Mouse (Mus musculus) kidney, embryonic 14.5 days (tissue): ENCODE measurements around the gene Rnf217. TPM values are rescaled to one million over a fixed set of nuclear protein-coding genes. Genes with fewer than 3 reads are reported as not detected.

Source experiments
- ATAC-seq: fragments of 200-750 bp; cut with Nextera tagmentation; 2 replicates; pipeline ENCODE4 v1.8.0; 2017; ENCODE audit warnings: moderate number of reproducible peaks, mild to moderate bottlenecking, moderate TSS enrichment, moderate library complexity; ENCODE audit not compliant: low FRiP score, low TSS enrichment
- H3K27ac ChIP-seq: fragments of 300-500 bp; sonication (generic); 2 replicates; pipeline ENCODE4 v1.5.1; 2014; ENCODE audit warnings: low read depth, mild to moderate bottlenecking, low read length, moderate library complexity, mixed read lengths
- H3K27me3 ChIP-seq: fragments of 300-500 bp; sonication (generic); 2 replicates; pipeline ENCODE4 v1.6.1; 2014; ENCODE audit warnings: mild to moderate bottlenecking, low read length; ENCODE audit not compliant: control insufficient read depth, insufficient read depth
- H3K36me3 ChIP-seq: fragments of 300-500 bp; sonication (generic); 2 replicates; pipeline ENCODE4 v1.6.1; 2014; ENCODE audit warnings: low read length, mixed read lengths; ENCODE audit not compliant: control insufficient read depth, insufficient read depth
- H3K4me1 ChIP-seq: fragments of 300-500 bp; sonication (generic); 2 replicates; pipeline ENCODE4 v1.6.1; 2014; ENCODE audit warnings: low read length, mixed read lengths; ENCODE audit not compliant: control insufficient read depth, insufficient read depth
- H3K4me2 ChIP-seq: fragments of 300-500 bp; sonication (generic); replicated peaks from 2 replicates; pipeline ENCODE4 v1.6.1; 2014; ENCODE audit warnings: low read depth, mild to moderate bottlenecking, low read length
- H3K4me3 ChIP-seq: fragments of 300-500 bp; sonication (generic); 2 replicates; pipeline ENCODE4 v1.5.1; 2014; ENCODE audit warnings: mild to moderate bottlenecking, low read length
- H3K9ac ChIP-seq: fragments of 300-500 bp; sonication (generic); 2 replicates; pipeline ENCODE4 v1.6.1; 2014; ENCODE audit warnings: low read depth, mild to moderate bottlenecking, low read length, moderate library complexity
- H3K9me3 ChIP-seq: fragments of 300-500 bp; sonication (generic); 2 replicates; pipeline ENCODE4 v1.6.1; 2016; ENCODE audit warnings: low read length; ENCODE audit not compliant: control insufficient read depth
- WGBS: fragments of 180-500 bp; shearing (Covaris S2); extraction: QIAGEN DNeasy Blood & Tissue Kit; methylation state at CpG from one replicate; pipeline ENCODE4 v1.1.7; 2014; 5-methylcytosine and 5-hydroxymethylcytosine counted together
- polyA plus RNA-seq: library from polyadenylated mRNA; unstranded; fragments of >200 nt; fragmentation: Nextera tagmentation; extraction: Ambion mirVana; gene quantifications from 2 replicates; pipeline ENCODE4 v1.2.1, GENCODE M21; 2014

Gene Rnf217
- polyA plus RNA-seq, 1 experiment from 2014 or later, result 2.5 TPM

DNA sequence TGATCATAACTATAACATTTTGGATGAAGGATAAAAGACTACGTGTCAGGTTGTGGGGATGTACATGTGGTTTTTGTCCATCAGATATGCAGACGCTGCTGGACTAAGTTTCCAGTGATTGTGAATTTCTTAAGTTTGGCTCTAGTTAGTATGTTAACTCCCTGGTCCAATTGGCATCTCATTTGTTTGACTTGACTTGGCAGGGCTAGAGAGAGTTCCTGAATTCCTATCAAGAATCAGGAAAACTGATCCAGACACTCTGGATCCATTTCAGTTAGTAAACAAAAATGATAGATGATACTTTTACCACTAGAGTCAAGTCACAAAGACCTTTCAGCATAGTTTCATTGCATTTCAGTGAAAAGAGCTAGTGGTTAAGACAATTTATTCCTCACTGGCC lies 112.1 kb downstream of the Rnf217 start:
- Histone ChIP-seq H3K27me3 (no peaks in the 10 kb centered on the region), H3K4me1 (no peaks in the 10 kb centered on the region), H3K9me3 (no peaks in the 10 kb centered on the region), H3K36me3 (no peaks in the 10 kb centered on the region), H3K9ac (no peak overlapping the region), H3K4me3 (no peak overlapping the region), H3K27ac (no peak overlapping the region), H3K4me2 (no peak overlapping the region)
- no peak for ATAC-seq
- whole genome bisulfite sequencing, result 94% methylated on average over 2 of the region's 2 CpGs

- WGBS, result 86% methylated on average over 3 of the region's 3 CpGs
- no peak overlapping the region for H3K27ac ChIP-seq
- no peaks in the 10 kb centered on the region for H3K9me3 ChIP-seq
- H3K27me3 ChIP-seq, result no peaks in the 10 kb centered on the region
- no peak overlapping the region for H3K4me3 ChIP-seq
- no peak overlapping the region for H3K4me2 ChIP-seq
- no peaks in the 10 kb centered on the region for H3K36me3 ChIP-seq
- ATAC-seq, result no peak
- no peak overlapping the region for H3K9ac ChIP-seq
- H3K4me1 ChIP-seq, result no peaks in the 10 kb centered on the region
These were observed 113.2 kb downstream of the Rnf217 start for GRCm38 (mm10) chr10:31495826-31496225.

DNA sequence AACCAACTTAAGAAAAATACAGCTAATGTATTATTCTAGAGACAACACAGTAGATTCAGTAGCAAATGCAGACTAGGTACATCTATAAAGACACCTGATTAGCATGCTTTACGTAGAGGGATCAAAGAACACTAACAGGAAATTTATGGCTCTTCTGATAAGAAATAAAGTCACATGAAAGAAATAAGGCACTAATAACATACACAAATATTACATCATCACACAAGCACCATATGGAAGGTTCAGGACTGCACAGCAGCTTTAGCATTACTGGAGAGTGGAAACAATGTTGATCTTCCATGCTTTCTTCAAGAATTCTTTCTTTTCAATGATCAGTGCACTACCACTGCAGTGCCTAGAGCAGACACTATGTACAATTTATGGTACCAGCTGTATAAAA lies 114.7 kb downstream of the Rnf217 start:
- 82% methylated on average over 1 of the region's 1 CpGs for WGBS
- H3K4me3 ChIP-seq, result no peak overlapping the region
- no peak for ATAC-seq
- H3K4me2 ChIP-seq, result no peak overlapping the region
- H3K9ac ChIP-seq, result no peak overlapping the region
- no peaks in the 10 kb centered on the region for H3K4me1 ChIP-seq
- H3K27me3 ChIP-seq, result no peaks in the 10 kb centered on the region
- H3K9me3 ChIP-seq, result no peaks in the 10 kb centered on the region
- no peaks in the 10 kb centered on the region for H3K36me3 ChIP-seq
- H3K27ac ChIP-seq, result no peak overlapping the region

GRCm38 (mm10) chr10:31467043-31467898 lies 141.7 kb downstream of the Rnf217 start:
- ATAC-seq, result peak; percentile 57; the same call in 1 of the 2 replicates
- Histone ChIP-seq H3K4me1 (no peaks in the 10 kb centered on the region), H3K36me3 (no peaks in the 10 kb centered on the region), H3K4me3 (no peak overlapping the region), H3K27ac (no peak overlapping the region), H3K27me3 (no peaks in the 10 kb centered on the region), H3K9ac (no peak overlapping the region), H3K4me2 (no peak overlapping the region), H3K9me3 (no peaks in the 10 kb centered on the region)
- WGBS, result 36% methylated on average over 10 of the region's 10 CpGs

DNA sequence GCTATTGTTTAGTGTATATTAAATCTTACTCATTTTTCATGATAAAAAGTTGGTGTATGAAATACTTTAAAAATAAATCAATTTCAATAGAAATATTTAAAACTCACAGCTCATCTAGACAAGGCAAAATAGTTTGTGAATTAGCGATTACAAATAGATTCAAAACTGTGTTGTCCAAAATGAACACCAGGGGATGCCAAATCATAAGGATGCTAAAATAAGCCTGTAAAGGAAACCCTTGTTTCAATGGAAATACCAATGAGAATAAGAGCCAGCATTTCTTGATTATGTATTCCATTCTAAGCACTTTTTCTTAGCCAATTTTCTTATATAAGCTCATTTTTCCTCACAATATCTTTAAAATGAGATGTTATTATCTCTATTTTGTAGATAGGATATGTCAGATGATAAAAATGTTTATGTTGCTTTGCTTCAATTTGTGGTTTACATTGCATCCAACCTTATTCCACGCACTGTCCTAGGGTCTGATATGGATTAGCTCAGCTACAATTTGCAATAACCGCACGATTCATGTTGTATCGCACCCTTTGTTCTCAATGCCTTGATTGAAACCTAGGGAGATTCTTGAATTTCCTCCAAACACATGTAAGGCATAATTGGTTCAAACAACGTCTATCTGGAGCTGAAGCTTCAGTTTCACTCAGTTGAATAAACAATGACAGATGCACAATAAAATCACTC lies 143.0 kb downstream of the Rnf217 start:
- no peaks in the 10 kb centered on the region for H3K4me1 ChIP-seq

GRCm38 (mm10) chr10:31465424-31465823 lies 143.6 kb downstream of the Rnf217 start:
- H3K4me3 ChIP-seq, result no peak overlapping the region
- ATAC-seq, result no peak
- no peak overlapping the region for H3K27ac ChIP-seq
- H3K27me3 ChIP-seq, result no peaks in the 10 kb centered on the region
- H3K4me2 ChIP-seq, result no peak overlapping the region
- no peak overlapping the region for H3K9ac ChIP-seq
- 69% methylated on average over 4 of the region's 4 CpGs for WGBS
- no peaks in the 10 kb centered on the region for H3K4me1 ChIP-seq
- no peaks in the 10 kb centered on the region for H3K9me3 ChIP-seq
- H3K36me3 ChIP-seq, result no peaks in the 10 kb centered on the region

More for the DNA sequence above, 143.0 kb downstream of the Rnf217 start:
- H3K27ac ChIP-seq, result no peak overlapping the region
- H3K36me3 ChIP-seq, result no peaks in the 10 kb centered on the region
- 83% methylated on average over 6 of the region's 6 CpGs for WGBS
- H3K4me2 ChIP-seq, result no peak overlapping the region
- H3K4me3 ChIP-seq, result no peak overlapping the region
- H3K27me3 ChIP-seq, result no peaks in the 10 kb centered on the region
- H3K9me3 ChIP-seq, result no peaks in the 10 kb centered on the region
- no peak overlapping the region for H3K9ac ChIP-seq
- ATAC-seq, result no peak

DNA sequence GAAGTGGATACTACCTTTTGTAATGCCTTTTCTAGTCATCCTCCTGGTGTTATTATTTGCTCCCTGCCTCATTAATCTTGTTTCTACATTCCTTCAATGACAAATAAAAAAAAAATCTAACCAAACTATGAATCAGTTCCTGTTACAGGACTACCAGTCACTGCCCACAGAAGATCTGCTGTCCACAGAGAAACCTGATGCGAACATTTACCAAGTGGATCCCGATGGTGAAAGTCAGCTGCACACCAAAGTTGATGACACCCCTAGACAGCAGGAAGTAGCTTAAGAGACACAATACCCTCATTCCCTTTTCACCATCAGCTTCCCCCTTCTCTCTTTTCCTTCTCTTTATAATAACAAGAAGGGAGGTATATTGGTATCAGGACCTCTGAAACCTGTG lies 145.9 kb downstream of the Rnf217 start:
- Histone ChIP-seq H3K9ac (no peak overlapping the region), H3K27ac (no peak overlapping the region), H3K4me2 (no peak overlapping the region), H3K36me3 (no peaks in the 10 kb centered on the region), H3K4me1 (no peaks in the 10 kb centered on the region), H3K9me3 (no peaks in the 10 kb centered on the region), H3K27me3 (no peaks in the 10 kb centered on the region), H3K4me3 (no peak overlapping the region)
- WGBS, result 93% methylated on average over 2 of the region's 2 CpGs
- no peak for ATAC-seq

- H3K4me2 ChIP-seq, result no peak overlapping the region
- H3K4me1 ChIP-seq, result no peaks in the 10 kb centered on the region
- 59% methylated on average over 1 of the region's 1 CpGs for WGBS
- H3K9ac ChIP-seq, result no peak overlapping the region
- H3K27me3 ChIP-seq, result no peaks in the 10 kb centered on the region
- ATAC-seq, result no peak
- H3K27ac ChIP-seq, result no peak overlapping the region
- H3K4me3 ChIP-seq, result no peak overlapping the region
- no peaks in the 10 kb centered on the region for H3K9me3 ChIP-seq
- no peaks in the 10 kb centered on the region for H3K36me3 ChIP-seq
These were observed 152.2 kb downstream of the Rnf217 start for GRCm38 (mm10) chr10:31456806-31457205.

DNA sequence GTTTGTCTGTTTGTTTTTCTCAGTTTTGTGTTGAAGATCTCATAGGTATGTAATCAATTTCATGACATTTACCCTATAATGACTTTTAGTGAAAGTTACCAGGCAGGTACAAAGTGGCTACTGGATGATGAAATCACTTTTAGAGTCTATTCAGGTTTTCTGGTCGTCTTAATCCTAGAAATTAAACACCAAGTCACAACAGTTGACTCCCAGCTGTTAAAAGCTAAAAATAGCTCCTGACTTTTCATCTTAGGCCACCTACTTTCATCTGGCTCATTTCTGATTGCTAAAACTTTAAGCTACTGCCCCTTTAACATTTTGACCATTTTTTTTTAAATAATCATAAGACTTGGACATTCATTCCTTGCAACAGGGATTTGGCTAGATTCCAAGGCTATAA lies 161.9 kb downstream of the Rnf217 start:
- 31% methylated on average over 1 of the region's 1 CpGs for WGBS

More for the DNA sequence above, 161.9 kb downstream of the Rnf217 start:
- ATAC-seq, result no peak
- no peaks in the 10 kb centered on the region for H3K27me3 ChIP-seq
- no peaks in the 10 kb centered on the region for H3K36me3 ChIP-seq
- H3K9ac ChIP-seq, result no peak overlapping the region
- H3K9me3 ChIP-seq, result no peaks in the 10 kb centered on the region
- no peak overlapping the region for H3K4me3 ChIP-seq
- no peak overlapping the region for H3K27ac ChIP-seq
- H3K4me2 ChIP-seq, result no peak overlapping the region
- H3K4me1 ChIP-seq, result no peaks in the 10 kb centered on the region
